Comparison of ENCODE assay signal across 16 mouse cellular contexts in the genomic region with DNA sequence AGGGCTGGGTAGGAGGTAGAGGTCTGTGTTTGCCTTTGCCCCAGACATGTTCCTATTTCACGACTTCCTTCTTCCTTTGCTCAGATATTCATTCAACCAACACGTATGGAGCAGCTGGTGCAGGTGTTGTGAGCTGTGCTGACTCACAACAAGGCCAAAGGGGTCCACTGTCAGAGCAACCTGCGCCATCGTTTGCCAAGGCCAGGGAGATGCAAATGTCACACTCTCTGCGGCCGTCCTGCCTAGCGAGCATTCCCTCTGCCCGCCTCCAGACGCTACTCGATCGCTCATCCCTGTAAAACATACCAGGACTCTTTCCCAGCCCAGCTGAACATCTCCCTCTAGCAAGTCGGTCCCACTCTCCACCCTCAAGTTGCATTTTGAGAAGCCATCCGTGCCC.
DNase-seq lines count a peak whose midpoint lies in the region; TF ChIP-seq lines count a peak whose summit lies in the region.
"Had no signal": no experiment of that assay in that cellular context is flagged by ENCODE, and none has a peak within 500 bp of the region (broad histone marks: within the 10 kb centered on the region; RNA-seq: fewer than 3 reads in every experiment).

No protein-coding gene starts in this region.

- peak; percentile 36 for DNase-seq in adrenal gland, adult 2 months
- no peak for DNase-seq in adrenal gland, postnatal 14 days
- peak; percentile 1 for DNase-seq in gastrocnemius, adult 2 months
- no peak for DNase-seq in gastrocnemius, postnatal 4 days (ENCODE audit: low spot score in 2 of 2)
- DNase-seq in heart, adult 11 months: peak; percentile 76
- DNase-seq in heart, adult 9 months (ENCODE audit: low spot score in 2 of 2): no peak
- DNase-seq: adrenal gland, adult 8-10 months; adrenal gland, postnatal 10 days; adrenal gland, postnatal 25 days; adrenal gland, postnatal 36 days; B cell, adult 2 months; cerebellum, adult 11 months; cerebellum, adult 11-12 months; cerebellum, adult 18-20 months; cerebellum, adult 2 months; cerebellum, adult 8-10 months had no signal

- intact Hi-C loops in gastrocnemius, adult 2 months (cut with DNase I): no loop called here

- no peak overlapping the region for H3K27ac ChIP-seq in gastrocnemius, adult 2 months

- H3K4me3 ChIP-seq in gastrocnemius, adult 2 months: no peak overlapping the region

- no peak for TF ChIP-seq CTCF in gastrocnemius, adult 2 months (IDR thresholded peaks at IDR 0.05)

Comparison
In these comparisons a context has a peak if more than half of its experiments do, and no peak if none do; other contexts are left out.
1. DNase-seq: peak in adrenal gland, adult 2 months (single experiment), gastrocnemius, adult 2 months (single experiment) and heart, adult 11 months (single experiment); none in adrenal gland, postnatal 14 days (single experiment), gastrocnemius, postnatal 4 days (0 of 2) and heart, adult 9 months (0 of 2).